Mouse (Mus musculus) adrenal gland, adult (tissue): ENCODE results near the gene Ppfibp1.

ENCODE experiments used
- DNase-seq, 2 experiments: peaks; one replicate each; pipeline ENCODE4 v3.0.0; 2022 to 2023; ENCODE audit warnings: low spot score in 1 of 2; ENCODE audit not compliant: inconsistent age in 2 of 2

The Ppfibp1 gene

DNA sequence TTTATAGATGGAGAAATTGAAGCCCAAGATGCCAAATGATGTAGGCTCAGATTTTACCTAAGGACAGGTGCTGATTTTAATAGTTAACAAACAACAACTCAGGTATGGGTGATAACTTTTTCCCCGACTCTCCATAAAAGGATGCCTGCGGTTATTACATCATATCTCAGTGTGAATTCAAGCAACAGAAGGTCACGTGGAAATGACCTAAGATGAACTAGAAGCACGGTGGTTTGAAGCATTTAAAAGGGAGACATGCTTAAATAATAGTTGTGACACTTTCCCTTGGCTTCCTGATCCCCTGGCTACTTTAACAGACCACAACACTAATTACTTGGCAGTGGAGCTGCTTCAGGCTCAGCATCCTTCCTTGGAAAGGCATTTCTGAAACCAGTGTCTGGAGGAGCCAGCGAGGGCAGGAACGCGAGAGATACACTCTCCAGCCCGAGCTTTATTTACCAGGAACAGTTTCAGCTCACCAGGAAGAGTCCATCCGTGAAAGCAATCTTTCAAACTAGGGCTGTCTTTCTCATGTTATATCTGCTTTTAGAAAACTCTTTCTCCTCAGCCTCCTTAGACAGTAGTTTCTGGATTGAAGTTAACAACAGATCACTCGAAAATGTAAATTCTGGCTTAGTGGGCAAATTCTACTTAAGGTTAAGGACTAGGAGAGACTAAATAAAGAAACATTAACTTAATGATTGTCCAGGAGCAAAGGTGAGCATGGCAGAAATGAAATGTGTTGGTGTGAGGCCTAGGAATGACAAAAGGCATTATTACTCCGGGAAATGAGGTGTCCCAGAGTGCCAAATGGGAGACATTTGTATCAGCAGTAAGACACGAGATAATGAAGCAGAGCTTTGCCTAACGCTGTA is 6.2 kb upstream of the Ppfibp1 start:
- DNase-seq: no peak

DNA sequence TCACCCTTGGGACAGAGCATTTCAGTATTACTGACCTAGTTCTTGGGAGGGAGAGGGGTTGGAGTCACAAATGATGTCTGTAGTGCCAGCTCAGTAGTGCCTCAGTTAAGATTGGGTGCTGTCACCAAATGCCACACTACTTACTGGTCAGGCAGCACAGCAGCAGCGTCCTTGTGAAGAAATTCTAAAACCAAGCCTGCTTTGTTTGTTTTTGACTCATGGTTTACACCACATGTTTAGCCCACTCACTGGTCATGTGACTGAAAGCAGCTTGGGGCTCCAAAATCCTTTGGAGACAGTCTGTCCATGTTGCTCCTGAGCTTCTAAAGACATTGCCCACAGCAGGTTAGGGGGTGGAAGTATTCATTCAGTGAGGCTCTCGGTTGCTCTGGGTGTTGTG is 4.9 kb upstream of the Ppfibp1 start:
- DNase-seq: peak in 1 of 2 experiments; percentile 71

DNA sequence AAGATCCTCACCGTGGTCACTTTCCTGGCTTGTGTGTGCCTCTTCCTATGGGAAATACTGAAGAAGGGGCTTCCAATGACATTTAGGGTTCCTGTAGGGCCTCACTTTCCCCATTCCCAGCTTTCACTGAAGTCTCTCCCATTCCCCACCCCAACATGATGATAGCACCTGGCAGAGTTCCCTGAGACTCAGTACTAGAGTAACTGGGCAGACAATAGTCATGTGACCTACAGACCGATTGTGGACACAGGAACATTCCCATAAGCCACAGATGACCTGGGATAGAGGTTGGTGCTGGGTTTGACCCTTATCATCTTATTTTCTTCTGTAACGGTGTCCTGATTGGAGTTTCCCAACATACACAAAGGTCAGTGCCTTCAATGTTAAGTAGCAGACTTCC is 4.1 kb upstream of the Ppfibp1 start:
- DNase-seq: no peak

DNA sequence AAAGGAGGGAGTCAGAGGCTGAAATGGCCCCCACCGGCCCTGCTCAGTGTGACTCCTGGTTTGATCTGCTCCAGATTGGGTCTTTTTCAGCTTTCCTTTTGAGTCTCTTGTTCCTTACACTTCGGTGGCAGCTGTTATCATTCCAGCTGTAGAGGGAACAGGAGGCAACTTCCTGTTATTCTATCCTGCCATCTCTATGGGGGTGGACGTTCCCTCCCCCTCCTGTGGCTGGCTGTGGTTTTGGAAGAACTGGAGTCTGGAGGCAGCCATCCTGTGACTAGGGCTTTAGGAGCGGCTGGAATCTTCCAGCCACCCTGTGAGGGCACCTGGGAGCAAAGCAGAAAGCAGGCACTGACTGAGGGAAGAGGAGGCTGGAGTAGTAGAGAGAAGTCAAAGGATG is 3.4 kb upstream of the Ppfibp1 start:
- DNase-seq: no peak

GRCm38 (mm10) chr6:146888660-146889490 is 588 bp downstream of the Ppfibp1 start:
- DNase-seq: peak in 1 of 2 experiments; percentile 72

DNA sequence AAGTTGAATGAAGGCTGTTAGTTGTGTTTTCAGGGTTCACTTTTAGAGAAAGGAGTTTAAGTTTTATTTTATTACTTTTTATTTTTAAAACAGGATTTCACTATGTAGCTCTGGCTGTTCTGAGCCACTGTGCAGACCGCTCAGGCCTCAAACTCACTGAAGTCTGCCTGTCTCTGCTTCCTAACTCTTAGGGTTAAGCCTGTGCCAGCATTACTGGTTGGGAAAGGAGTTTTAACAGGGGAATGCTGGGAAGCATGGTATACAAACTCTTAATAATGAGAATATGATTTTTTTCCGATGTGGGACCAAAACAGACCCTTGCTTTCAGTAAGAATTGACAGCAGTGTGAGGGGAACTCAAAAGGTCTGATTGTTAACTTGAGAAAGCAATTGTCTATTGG is 1.9 kb downstream of the Ppfibp1 start:
- DNase-seq: peak in 1 of 2 experiments; percentile 53

DNA sequence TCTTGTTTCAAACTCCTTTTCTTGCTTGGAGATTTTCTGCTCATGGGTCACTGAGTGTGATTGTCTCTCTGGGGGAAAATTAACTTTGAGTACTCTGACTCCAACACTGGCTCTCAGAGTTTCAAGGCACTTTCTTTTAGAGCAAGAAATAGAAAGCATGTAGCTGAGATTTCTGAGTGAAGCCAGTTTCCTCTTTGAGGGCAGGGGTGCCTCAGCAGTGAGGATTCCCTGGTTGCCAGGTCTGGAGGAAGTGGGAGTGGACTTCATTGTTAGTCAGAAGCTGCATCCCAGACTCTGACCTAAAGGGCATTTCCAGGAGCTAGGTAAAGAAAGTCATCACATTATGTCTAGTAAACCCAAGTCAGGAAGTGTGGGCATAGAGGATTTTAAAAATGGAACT is 2.3 kb downstream of the Ppfibp1 start:
- peak in 1 of 2 experiments; percentile 69 for DNase-seq

GRCm38 (mm10) chr6:146893890-146894289 is 5.6 kb downstream of the Ppfibp1 start:
- peak in 1 of 2 experiments; percentile 55 for DNase-seq

GRCm38 (mm10) chr6:146898709-146899108 is 10.4 kb downstream of the Ppfibp1 start:
- peak in 1 of 2 experiments; percentile 4 for DNase-seq

DNA sequence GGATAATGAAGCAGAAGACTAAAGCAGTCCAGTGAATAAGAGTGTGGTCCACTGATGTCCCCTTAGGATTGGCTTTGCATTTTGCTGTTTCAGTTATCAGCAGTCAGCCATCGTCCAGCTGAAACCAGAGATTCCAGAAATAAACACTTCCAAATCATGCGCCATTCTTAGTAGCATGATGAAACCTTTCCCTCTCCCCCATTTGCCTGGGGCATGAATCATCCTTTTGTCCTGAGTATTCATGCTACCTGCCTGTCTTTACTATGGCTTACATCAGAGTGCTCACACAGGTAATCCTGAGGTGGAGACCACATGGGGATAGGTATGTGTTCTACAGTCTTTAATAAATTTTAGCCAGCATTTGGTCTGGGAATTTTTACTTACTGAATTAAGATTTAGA is 11.4 kb downstream of the Ppfibp1 start:
- DNase-seq: no peak

GRCm38 (mm10) chr6:146901929-146902328 is 13.6 kb downstream of the Ppfibp1 start:
- no peak for DNase-seq

GRCm38 (mm10) chr6:146903632-146904031 is 15.3 kb downstream of the Ppfibp1 start:
- DNase-seq: no peak

- DNase-seq: no peak
These were observed 16.4 kb downstream of the Ppfibp1 start for GRCm38 (mm10) chr6:146904707-146905106.

- DNase-seq: no peak
These were observed 17.9 kb downstream of the Ppfibp1 start for GRCm38 (mm10) chr6:146906000-146906786.

GRCm38 (mm10) chr6:146907061-146907794 is 18.9 kb downstream of the Ppfibp1 start:
- no peak for DNase-seq

DNA sequence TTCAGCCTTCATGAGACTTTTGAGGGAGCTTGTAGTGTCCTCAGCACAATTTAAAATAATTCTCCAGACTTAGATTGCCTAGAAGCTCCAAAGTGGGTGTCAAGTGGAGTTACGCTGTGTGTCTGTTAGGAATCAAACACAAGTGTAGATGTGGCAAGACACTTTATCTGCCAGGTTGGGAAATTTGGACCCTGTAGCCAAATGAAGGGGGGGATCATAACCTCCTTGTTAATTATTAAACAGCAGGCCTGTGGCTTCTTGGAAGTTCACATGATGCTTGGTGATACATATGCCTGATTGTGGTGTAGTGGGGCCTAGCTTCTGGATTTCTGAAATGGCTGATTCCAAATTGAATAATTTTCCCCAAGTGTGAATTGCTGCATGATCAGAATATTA is 19.5 kb downstream of the Ppfibp1 start:
- DNase-seq: no peak

GRCm38 (mm10) chr6:146908801-146909200 is 20.5 kb downstream of the Ppfibp1 start:
- DNase-seq: no peak

DNA sequence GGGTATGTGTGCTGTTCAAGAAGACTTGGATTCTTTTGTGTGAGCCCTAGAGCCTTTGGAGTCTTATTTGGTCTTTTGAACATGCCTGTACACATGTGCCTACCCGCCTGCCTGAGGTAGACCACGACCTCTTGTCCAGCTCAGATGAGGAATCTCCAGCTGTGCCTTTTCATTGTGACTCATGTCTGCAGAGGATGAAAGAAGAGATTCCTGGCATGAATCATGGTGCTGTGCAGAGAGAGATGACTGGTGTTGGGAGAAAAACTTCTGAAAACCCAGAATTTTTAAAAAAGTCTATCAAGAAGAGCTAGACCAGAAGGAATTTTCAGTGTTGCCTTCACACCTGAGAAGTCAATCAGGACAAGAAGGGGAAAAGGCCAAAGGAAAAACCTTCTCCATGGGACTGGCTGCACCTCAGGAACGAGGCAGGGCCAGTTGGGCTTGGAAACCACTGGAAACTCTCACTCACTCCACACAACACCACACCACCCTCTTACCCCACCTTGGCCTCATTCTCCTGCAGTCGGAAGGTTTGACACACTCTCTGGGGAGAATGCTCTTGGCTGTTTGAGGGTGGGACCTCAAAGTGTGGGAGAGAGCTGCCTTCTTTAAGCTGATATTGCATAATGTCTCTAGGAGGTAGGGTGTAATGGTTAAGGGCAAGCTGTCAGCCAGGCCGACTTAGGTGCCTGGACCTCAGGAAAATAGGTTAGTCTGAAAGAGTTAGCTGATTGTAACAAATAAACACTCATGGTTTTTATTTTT is 21.6 kb downstream of the Ppfibp1 start:
- DNase-seq: peak; percentile 50 to 77

GRCm38 (mm10) chr6:146910801-146911200 is 22.5 kb downstream of the Ppfibp1 start:
- no peak for DNase-seq
